Mouse (Mus musculus): ENCODE data around the gene Ltc4s. TPM values are rescaled to one million over a fixed set of nuclear protein-coding genes. Genes with fewer than 3 reads are reported as not detected.

Ltc4s gene
- polyA plus RNA-seq (2017; shearing (Covaris generic)) = 2.3 TPM

GRCm38 (mm10) chr11:50238324-50238723 lies at the start of gene Ltc4s:
Gene Ltc4s, minus strand, starts transcription at chr11:50238616.

GRCm38 (mm10) chr11:50210505-50211151 lies 27.8 kb downstream of the Ltc4s start, which contains the start of the genes Sqstm1 and Mgat4b:
Gene Sqstm1, minus strand, starts transcription at chr11:50210827.
Gene Mgat4b, plus strand, starts transcription at chr11:50210890.

Other genes starting within 250 kb of the Ltc4s start
- 5.0 TPM for gene Rnf130, start 213.3 kb downstream of the Ltc4s start, polyA plus RNA-seq (2017; shearing (Covaris generic))
- 39.6 TPM for gene Tbc1d9b, start 107.2 kb downstream of the Ltc4s start, polyA plus RNA-seq (2017; shearing (Covaris generic))
- gene Mrnip, start 64.2 kb downstream of the Ltc4s start, polyA plus RNA-seq (2017; shearing (Covaris generic)) = 8.2 TPM
- gene Sqstm1, start 27.8 kb downstream of the Ltc4s start, polyA plus RNA-seq (2017; shearing (Covaris generic)) = 288 TPM
- gene Mgat4b, start 27.7 kb downstream of the Ltc4s start, polyA plus RNA-seq (2017; shearing (Covaris generic)) = 1.0 TPM
- 2.0 TPM for gene Maml1, start 53.7 kb upstream of the Ltc4s start, polyA plus RNA-seq (2017; shearing (Covaris generic))
- gene Canx, start 87.1 kb upstream of the Ltc4s start, polyA plus RNA-seq (2017; shearing (Covaris generic)) = 205 TPM
- gene Cby3, start 115.8 kb upstream of the Ltc4s start, polyA plus RNA-seq (2017; shearing (Covaris generic)) = not detected
- gene Hnrnph1, start 138.4 kb upstream of the Ltc4s start, polyA plus RNA-seq (2017; shearing (Covaris generic)) = 268 TPM
- 12.5 TPM for gene Rufy1, start 192.5 kb upstream of the Ltc4s start, polyA plus RNA-seq (2017; shearing (Covaris generic))